Mouse (Mus musculus): Measurements from ENCODE around the gene Lap3. TPM values are rescaled to one million over a fixed set of nuclear protein-coding genes. Genes with fewer than 3 reads are reported as not detected.
A peak's percentile ranks its signal among the peaks of the same experiment; 100 is the strongest.

Lap3 gene
- polyA plus RNA-seq, 1 experiment from 2014 or later: 94.9 TPM

DNA sequence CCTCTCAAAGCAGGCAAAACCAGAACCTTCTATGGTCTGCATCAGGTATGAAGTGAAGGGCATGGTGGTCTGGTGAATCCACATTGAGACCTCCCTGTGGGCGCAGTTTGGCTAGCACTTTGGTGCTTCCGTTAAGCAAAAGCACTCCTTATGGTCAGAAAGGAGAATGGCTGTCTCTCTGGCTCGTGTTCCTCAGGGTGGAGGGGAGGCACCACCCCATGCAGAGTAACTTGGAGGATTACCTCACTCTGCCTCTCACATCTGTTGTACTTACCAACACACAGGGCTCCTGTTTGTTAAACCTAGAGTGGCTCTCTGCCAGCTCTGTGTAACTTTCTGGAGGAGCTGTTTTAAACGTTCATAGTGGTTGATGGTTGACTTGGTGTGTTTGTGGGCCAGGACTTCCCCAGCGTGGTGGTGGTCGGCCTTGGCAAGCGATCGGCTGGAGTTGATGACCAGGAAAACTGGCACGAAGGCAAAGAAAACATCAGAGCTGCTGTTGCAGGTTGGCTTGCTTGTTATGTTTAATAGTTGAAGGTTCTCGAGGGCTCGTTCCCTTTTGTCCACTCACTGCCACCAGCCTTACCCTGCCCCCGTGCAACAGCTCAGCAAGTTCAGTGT, 3.9 kb downstream of the Lap3 start:
- ATAC-seq (ENCODE audit: borderline replicate concordance, extremely low read depth, low FRiP score, low TSS enrichment): no peak
- WGBS: 79% methylated on average over 12 of the region's 12 CpGs
- no peaks in the 10 kb centered on the region for H3K27me3 ChIP-seq
- no peak overlapping the region for H3K27ac ChIP-seq
- H3K9ac ChIP-seq: no peak overlapping the region
- H3K4me1 ChIP-seq: peaks cover 15% of the 10 kb centered on the region
- no peak overlapping the region for H3K4me2 ChIP-seq
- no peak overlapping the region for H3K4me3 ChIP-seq
- H3K36me3 ChIP-seq: peaks cover 56% of the 10 kb centered on the region
- H3K9me3 ChIP-seq: no peaks in the 10 kb centered on the region

DNA sequence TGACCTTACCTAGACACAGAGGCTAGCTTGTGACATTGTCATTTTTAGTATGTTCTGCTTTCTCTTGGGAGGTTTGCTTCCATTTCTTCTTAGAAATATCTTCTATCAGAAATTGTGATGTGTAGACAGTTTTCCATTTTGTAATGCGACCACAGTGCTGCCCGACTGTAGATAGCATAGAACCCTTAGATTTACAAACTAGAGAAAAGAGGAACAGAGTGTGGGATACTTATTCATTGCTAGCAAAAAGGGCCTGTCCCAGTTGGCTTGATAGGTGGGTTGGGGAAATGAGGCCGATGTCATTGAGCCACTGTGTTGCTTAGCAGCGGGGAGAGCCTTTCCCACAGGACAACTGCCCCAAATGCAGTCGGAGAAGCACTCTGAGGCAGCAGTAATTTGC, 4.4 kb downstream of the Lap3 start:
- H3K9ac ChIP-seq: no peak overlapping the region
- H3K27ac ChIP-seq: no peak overlapping the region
- no peaks in the 10 kb centered on the region for H3K9me3 ChIP-seq
- no peak overlapping the region for H3K4me2 ChIP-seq
- no peaks in the 10 kb centered on the region for H3K27me3 ChIP-seq
- peaks cover 15% of the 10 kb centered on the region for H3K4me1 ChIP-seq
- H3K36me3 ChIP-seq: peaks cover 62% of the 10 kb centered on the region
- no peak overlapping the region for H3K4me3 ChIP-seq
- no peak for ATAC-seq (ENCODE audit: borderline replicate concordance, extremely low read depth, low FRiP score, low TSS enrichment)
- 91% methylated on average over 5 of the region's 5 CpGs for WGBS

DNA sequence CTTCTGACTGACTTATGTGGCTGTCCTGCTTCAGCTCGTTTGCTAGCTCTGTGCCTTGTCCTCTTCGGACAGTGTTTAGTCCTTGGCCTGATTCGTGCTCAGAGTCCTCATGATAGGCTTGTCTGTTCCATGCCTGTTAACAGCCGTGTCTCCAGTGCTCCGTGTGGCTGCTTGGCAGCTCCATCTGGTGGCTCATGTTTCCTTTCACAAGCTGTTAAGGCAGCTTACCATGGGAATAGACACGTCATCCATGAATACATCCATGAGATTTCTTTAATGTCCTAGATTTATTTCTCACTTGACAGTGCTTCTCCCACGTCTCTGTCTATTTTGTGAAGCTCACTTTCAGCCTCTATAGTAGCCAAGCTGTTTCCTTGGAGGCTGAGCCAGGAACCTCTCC, 16.9 kb downstream of the Lap3 start:
- H3K27ac ChIP-seq: no peak overlapping the region
- H3K4me2 ChIP-seq: no peak overlapping the region
- H3K9me3 ChIP-seq: no peaks in the 10 kb centered on the region
- H3K27me3 ChIP-seq: no peaks in the 10 kb centered on the region
- peaks cover 73% of the 10 kb centered on the region for H3K36me3 ChIP-seq
- no peaks in the 10 kb centered on the region for H3K4me1 ChIP-seq
- ATAC-seq (ENCODE audit: borderline replicate concordance, extremely low read depth, low FRiP score, low TSS enrichment): no peak
- WGBS: 73% methylated on average over 7 of the region's 7 CpGs
- H3K9ac ChIP-seq: no peak overlapping the region
- H3K4me3 ChIP-seq: no peak overlapping the region

DNA sequence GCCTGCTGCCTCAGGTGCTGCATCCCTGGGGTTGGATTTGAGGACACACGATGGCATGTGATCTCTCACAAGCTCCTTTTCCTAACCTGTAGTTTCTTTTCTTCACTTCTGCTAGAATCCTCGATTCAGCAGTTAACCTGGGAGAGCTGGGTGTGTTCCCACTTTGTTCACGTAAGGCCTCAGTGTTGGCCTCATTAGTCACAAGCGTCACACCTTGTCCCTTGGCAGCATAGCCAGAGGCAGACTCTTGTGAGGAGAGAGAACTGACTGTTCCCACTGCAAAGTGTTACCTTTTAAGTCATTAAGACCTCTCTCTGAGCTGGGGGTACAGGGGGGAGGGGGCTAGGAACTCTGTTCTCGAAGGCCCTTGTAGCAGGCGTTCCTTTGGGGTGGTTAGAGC, 19.7 kb downstream of the Lap3 start:
- H3K4me2 ChIP-seq: no peak overlapping the region
- no peak overlapping the region for H3K4me3 ChIP-seq
- no peaks in the 10 kb centered on the region for H3K27me3 ChIP-seq
- H3K9ac ChIP-seq: no peak overlapping the region
- peaks cover 52% of the 10 kb centered on the region for H3K36me3 ChIP-seq
- WGBS: 89% methylated on average over 6 of the region's 6 CpGs
- H3K4me1 ChIP-seq: no peaks in the 10 kb centered on the region
- ATAC-seq (ENCODE audit: borderline replicate concordance, extremely low read depth, low FRiP score, low TSS enrichment): no peak
- no peaks in the 10 kb centered on the region for H3K9me3 ChIP-seq
- H3K27ac ChIP-seq: no peak overlapping the region

DNA sequence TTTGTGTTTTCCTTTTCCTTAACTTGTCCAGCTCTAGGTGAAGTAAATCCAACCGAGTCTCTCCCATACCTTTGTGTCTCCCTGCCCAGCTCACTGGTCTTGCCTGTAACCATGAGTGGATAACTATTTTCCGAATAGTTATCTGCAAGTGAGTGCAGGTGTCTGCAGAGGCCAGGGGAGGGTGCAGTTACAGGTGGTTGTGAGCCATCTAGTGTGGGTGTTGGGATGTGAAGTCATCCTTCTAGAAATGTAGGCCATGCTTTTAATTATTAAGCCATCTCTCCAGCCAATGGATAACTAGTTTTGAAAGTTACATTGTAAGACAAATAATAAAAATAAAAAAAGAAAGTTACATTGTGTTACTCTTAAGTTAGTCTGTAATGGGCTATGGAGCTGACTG, 20.3 kb downstream of the Lap3 start:
- 82% methylated on average over 2 of the region's 2 CpGs for WGBS
- no peak overlapping the region for H3K9ac ChIP-seq
- no peaks in the 10 kb centered on the region for H3K4me1 ChIP-seq
- no peak overlapping the region for H3K4me3 ChIP-seq
- H3K27ac ChIP-seq: no peak overlapping the region
- H3K27me3 ChIP-seq: no peaks in the 10 kb centered on the region
- H3K9me3 ChIP-seq: no peaks in the 10 kb centered on the region
- ATAC-seq (ENCODE audit: borderline replicate concordance, extremely low read depth, low FRiP score, low TSS enrichment): no peak
- no peak overlapping the region for H3K4me2 ChIP-seq
- H3K36me3 ChIP-seq: peaks cover 51% of the 10 kb centered on the region

DNA sequence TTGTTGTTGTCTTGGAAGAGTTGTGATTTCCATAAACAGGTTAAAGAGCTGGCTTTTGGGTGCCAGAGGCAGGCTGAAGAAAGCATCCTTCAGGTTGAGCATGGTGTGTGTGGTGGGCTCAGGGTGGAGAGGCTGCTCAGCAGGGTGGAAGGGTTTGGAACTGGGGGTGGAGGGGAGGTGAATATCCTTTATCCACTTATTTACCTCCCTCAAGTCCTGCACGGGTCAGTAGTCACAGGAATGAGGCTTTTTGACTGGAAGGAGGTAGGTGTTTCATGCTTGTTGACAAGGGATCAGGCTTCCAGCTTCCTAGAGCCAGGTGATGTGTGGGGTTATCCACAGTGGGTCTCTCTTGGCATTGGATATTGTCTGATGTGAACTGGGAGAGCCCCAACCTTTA, 21.4 kb downstream of the Lap3 start:
- H3K27ac ChIP-seq: no peak overlapping the region
- no peaks in the 10 kb centered on the region for H3K27me3 ChIP-seq
- no peak overlapping the region for H3K4me2 ChIP-seq
- no peak for ATAC-seq (ENCODE audit: borderline replicate concordance, extremely low read depth, low FRiP score, low TSS enrichment)
- no peaks in the 10 kb centered on the region for H3K9me3 ChIP-seq
- H3K9ac ChIP-seq: no peak overlapping the region
- H3K36me3 ChIP-seq: peaks cover 46% of the 10 kb centered on the region
- WGBS: 74% methylated on average over 1 of the region's 1 CpGs
- peaks cover 3% of the 10 kb centered on the region; the same call in 1 of the 2 replicates for H3K4me1 ChIP-seq
- no peak overlapping the region for H3K4me3 ChIP-seq

DNA sequence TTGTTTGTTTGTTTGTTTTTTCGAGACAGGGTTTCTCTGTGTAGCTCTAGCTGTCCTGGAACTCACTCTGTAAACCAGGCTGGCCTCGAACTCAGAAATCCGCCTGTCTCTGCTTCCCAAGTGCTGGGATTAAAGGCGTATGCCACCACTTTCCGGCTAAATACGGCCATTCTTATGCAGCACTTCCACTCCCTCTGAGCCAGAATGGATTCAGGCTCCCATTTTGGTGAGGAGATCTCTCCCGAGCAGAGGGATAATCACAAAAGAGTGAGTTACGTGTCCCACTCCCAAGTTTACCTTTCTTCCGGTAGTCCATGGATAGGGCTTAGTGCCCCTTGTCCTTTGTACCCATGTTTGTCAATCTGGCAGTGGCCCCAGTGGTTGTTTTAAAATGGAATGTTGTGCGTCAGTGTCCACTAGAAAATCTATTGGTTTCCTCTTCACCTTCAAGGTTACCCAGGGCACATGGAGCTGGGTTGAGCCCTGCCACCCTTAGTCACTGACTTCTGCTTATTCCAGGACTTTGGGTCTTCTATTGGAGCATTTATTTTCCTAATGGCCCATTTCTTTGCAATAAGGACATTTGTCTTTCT, 22.1 kb downstream of the Lap3 start:
- Histone ChIP-seq H3K27me3 (no peaks in the 10 kb centered on the region), H3K4me3 (no peak overlapping the region), H3K4me2 (no peak overlapping the region), H3K27ac (no peak overlapping the region), H3K9ac (no peak overlapping the region), H3K36me3 (peaks cover 40% of the 10 kb centered on the region), H3K4me1 (peaks cover 6% of the 10 kb centered on the region; the same call in 1 of the 2 replicates), H3K9me3 (no peaks in the 10 kb centered on the region)
- ATAC-seq (ENCODE audit: borderline replicate concordance, extremely low read depth, low FRiP score, low TSS enrichment): no peak
- WGBS: 91% methylated on average over 10 of the region's 10 CpGs

DNA sequence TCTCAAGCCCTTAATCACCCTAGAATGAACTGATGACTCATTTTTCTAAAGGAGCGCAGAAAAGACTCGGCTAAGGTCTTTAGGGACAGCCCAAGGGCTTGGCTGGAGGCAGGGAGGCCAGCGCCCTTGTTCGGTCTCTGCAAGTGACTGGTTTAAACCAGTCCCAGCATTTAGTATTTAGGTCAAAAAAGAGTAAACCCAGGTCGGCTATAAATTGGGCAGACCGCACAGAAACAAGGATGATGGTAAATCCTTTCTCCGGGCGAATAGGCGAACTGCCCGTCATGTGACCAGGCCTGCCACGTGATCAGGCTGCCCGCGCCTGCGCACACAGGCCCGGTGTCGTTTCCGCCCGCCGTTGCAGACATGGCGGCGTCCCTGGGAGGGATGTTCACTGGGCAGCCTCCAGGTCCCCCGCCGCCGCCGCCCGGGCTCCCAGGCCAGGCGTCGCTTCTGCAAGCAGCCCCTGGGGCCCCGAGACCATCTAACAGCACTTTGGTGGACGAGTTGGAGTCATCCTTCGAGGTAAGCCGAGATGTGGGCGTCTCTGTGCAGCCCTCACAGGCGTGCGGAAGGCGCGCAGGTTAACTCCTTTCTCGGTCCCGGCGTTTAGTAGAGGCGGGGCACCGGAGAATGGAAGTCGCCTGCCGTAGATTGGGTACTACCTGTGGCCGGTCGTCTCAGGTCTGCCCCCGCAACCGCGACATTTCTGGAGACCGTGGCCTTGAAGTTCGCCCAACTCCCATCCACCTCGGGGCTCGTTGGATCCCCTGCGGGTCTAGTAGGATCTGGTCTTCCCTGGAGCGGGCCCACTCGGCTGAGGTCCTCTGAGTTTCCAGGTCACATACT, 27.0 kb downstream of the Lap3 start, which contains the start of gene Med28:
Gene Med28 (plus strand): TSS at position 270 of the 849 bp plus-strand sequence.
- H3K27ac ChIP-seq: peak within 1 kb of the TSS; percentile 48; the same call in 1 of the 2 replicates
- WGBS: 2% methylated on average over 56 of the region's 56 CpGs

DNA sequence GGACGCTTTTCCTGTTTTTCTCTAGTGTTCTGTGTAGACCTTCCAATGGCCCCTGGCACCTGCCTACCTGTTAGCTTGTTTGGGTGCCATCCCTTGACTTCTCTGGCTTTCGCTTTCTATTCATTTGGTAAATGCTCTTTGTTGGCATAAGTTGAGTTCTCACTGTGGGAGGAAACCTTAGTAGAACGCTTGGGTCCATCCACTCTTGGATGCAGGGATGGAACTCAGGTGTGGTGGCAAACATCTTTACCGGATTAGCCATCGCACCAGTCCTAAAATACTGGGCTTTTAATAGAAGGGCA, 27.6 kb downstream of the Lap3 start:
- no peak overlapping the region for H3K27ac ChIP-seq
- peak overlapping the region; percentile 81 for H3K4me2 ChIP-seq
- H3K9ac ChIP-seq: peak overlapping the region; percentile 94
- peaks cover 17% of the 10 kb centered on the region for H3K4me1 ChIP-seq
- peaks cover 27% of the 10 kb centered on the region for H3K36me3 ChIP-seq
- peak overlapping the region; percentile 95 for H3K4me3 ChIP-seq
- WGBS: 4% methylated on average over 5 of the region's 5 CpGs
- ATAC-seq (ENCODE audit: borderline replicate concordance, extremely low read depth, low FRiP score, low TSS enrichment): no peak; the same call in 1 of the 2 replicates
- H3K9me3 ChIP-seq: no peaks in the 10 kb centered on the region
- no peaks in the 10 kb centered on the region for H3K27me3 ChIP-seq

More for the DNA sequence above, 27.0 kb downstream of the Lap3 start, which contains the start of gene Med28:
- H3K36me3 ChIP-seq: peaks cover 23% of the 10 kb centered on the region
- H3K4me1 ChIP-seq: peaks cover 17% of the 10 kb centered on the region
- H3K9ac ChIP-seq: peak within 1 kb of the TSS; percentile 94
- peak within 1 kb of the TSS; percentile 95 for H3K4me3 ChIP-seq
- ATAC-seq (ENCODE audit: borderline replicate concordance, extremely low read depth, low FRiP score, low TSS enrichment): peak; percentile 96
- H3K9me3 ChIP-seq: no peaks in the 10 kb centered on the region
- no peaks in the 10 kb centered on the region for H3K27me3 ChIP-seq
- H3K4me2 ChIP-seq: peak within 1 kb of the TSS; percentile 81

DNA sequence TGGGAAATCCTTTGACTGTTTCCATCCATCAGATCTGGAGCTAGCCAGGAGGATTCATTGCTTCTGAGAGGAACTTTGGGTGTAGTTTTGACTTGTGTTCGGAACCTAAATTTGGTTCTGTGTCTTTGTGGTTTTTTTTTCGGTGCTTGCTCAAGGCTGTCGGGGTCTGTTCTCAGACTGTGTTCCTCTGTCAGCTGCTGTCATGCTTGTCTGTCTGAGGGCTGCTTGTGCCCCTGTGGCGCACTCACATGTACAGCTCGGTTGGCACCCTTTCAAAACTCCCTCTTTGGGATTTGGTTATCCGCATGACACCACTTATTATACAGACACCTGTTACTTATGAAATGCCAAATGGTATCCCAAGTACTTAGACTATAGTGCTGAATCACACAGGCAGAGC, 28.4 kb downstream of the Lap3 start:
- Histone ChIP-seq H3K4me3 (0 out of 2 replicates have a peak overlapping the region, but pooled peaks have one; percentile 95), H3K9ac (no peak overlapping the region), H3K4me1 (peaks cover 17% of the 10 kb centered on the region), H3K27ac (no peak overlapping the region), H3K9me3 (no peaks in the 10 kb centered on the region), H3K4me2 (peak overlapping the region; percentile 81), H3K27me3 (no peaks in the 10 kb centered on the region), H3K36me3 (peaks cover 32% of the 10 kb centered on the region)
- ATAC-seq (ENCODE audit: borderline replicate concordance, extremely low read depth, low FRiP score, low TSS enrichment): no peak
- WGBS: 89% methylated on average over 6 of the region's 6 CpGs

DNA sequence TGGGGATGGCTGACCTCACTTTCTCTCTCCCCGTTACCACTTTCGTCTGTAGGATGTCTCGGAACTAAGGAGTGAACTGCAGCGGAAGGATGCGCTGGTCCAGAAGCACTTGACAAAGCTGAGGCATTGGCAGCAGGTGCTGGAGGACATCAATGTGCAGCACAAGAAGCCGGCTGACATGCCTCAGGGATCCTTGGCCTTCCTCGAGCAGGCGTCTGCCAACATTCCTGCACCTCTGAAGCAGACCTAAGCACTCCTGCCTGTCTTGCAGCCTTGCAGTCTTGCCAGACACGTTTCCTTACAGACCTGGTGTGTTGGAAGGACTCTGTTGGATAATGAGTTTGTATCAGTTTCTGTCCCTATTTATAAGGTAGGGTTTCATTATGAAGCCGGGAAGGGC, 31.9 kb downstream of the Lap3 start:
- H3K27me3 ChIP-seq: no peaks in the 10 kb centered on the region
- no peak overlapping the region for H3K4me3 ChIP-seq
- H3K4me1 ChIP-seq: peaks cover 11% of the 10 kb centered on the region
- no peak overlapping the region for H3K4me2 ChIP-seq
- no peak overlapping the region for H3K9ac ChIP-seq
- H3K27ac ChIP-seq: no peak overlapping the region
- H3K9me3 ChIP-seq: no peaks in the 10 kb centered on the region
- H3K36me3 ChIP-seq: peaks cover 58% of the 10 kb centered on the region
- no peak for ATAC-seq (ENCODE audit: borderline replicate concordance, extremely low read depth, low FRiP score, low TSS enrichment)
- 94% methylated on average over 10 of the region's 10 CpGs for WGBS

DNA sequence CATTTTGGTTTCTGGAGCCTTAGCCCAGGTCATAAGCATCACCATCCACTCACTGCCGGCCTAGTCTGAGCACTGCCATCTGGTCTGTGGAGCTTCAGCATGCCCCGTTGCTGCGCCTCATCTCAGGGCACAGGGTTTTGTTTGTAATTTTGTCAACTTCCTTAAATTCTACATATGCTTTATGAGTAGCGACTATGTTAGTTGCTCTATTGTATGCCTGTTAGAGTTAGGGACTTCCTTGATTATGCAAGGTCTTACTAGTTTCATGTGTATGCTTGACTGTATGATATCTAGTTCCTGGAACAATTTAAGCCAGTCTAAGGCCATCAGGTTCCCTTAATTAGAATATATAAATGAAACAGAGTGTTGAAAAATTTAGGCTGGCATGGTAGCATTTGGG, 33.2 kb downstream of the Lap3 start:
- no peak overlapping the region for H3K9ac ChIP-seq
- peaks cover 8% of the 10 kb centered on the region for H3K4me1 ChIP-seq
- no peak overlapping the region for H3K27ac ChIP-seq
- no peak overlapping the region for H3K4me3 ChIP-seq
- ATAC-seq (ENCODE audit: borderline replicate concordance, extremely low read depth, low FRiP score, low TSS enrichment): no peak
- 91% methylated on average over 4 of the region's 4 CpGs for WGBS
- no peak overlapping the region for H3K4me2 ChIP-seq
- no peaks in the 10 kb centered on the region for H3K9me3 ChIP-seq
- peaks cover 58% of the 10 kb centered on the region for H3K36me3 ChIP-seq
- no peaks in the 10 kb centered on the region for H3K27me3 ChIP-seq
